Mouse (Mus musculus): ENCODE measurements around the gene Alas2. TPM values are rescaled to one million over a fixed set of nuclear protein-coding genes. Genes with fewer than 3 reads are reported as not detected.

Gene Alas2
- polyA plus RNA-seq (2014; fragmentation: Nextera tagmentation; extraction: Ambion mirVana), result 83.1 and 98.4 TPM in 2 replicates

DNA sequence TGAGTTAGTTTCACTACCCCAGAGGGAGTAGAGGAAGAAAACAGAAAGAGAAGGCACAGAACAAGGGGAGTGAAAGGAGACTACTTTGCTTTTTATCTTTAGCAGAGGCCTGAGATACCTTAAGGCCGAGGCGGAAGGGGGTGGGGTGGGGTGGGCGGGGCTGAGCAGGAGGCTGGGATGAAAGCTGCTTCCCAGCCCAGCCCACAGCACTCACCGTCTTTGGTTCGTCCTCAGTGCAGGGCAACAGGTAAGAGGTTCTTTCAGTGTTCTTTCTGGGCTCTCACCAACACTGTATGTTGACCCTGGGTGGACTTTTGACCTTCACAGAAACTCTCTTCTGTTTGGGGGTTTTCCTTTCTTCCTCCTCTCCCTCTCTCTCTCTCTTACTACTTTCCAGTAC is at the start of gene Alas2:
TSS of gene Alas2 (plus strand) at position 137 of the 400 bp plus-strand sequence.
- no peaks in the 10 kb centered on the region for H3K4me1 ChIP-seq (ENCODE audit: control insufficient read depth, insufficient read depth, low read length)
- H3K27me3 ChIP-seq (replicated peaks; ENCODE audit: control insufficient read depth, insufficient read depth, low read length), result no peaks in the 10 kb centered on the region
- DNase-seq (ENCODE audit: low spot score), result no peak
- no peak within 1 kb of the TSS for H3K4me2 ChIP-seq (ENCODE audit: low read depth, low read length)
- no peak within 1 kb of the TSS for H3K27ac ChIP-seq (replicated peaks; ENCODE audit: low read depth, low read length)
- H3K36me3 ChIP-seq (ENCODE audit: control insufficient read depth, insufficient read depth, low read length), result 0 out of 2 replicates have a peak, but pooled peaks cover 10% of the 10 kb centered on the region
- WGBS, result 65% methylated on average over 4 of the region's 5 CpGs
- 0 out of 2 replicates have a peak, but pooled peaks cover 3% of the 10 kb centered on the region for H3K9me3 ChIP-seq (ENCODE audit: control insufficient read depth, low read length)
- ATAC-seq (ENCODE audit: low read depth), result no peak
- no peak within 1 kb of the TSS for H3K4me3 ChIP-seq (ENCODE audit: low read depth, low read length)
- H3K9ac ChIP-seq (ENCODE audit: low read depth, low read length), result no peak within 1 kb of the TSS

DNA sequence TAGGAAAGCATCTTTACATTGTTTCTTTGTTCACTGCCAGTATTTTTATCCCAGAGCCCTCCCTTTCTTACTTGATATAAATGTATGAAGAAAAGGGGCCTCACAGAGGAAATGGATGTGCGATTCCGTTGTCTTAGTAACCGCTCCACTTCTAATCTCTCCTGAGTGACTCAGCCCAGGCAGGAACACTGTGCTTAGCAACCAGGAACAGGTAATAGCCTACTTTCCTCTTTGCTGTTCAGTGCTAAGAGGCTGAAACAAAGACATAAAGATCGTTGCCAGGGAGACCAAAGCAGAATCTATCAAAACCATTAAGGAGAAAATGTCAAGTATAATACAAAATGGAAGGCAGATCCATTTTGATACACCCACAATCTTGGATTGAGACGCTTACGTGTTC is 38.5 kb upstream of the Alas2 start:
- WGBS, result 87% methylated on average over 6 of the region's 6 CpGs
- ATAC-seq (ENCODE audit: low read depth) (no peak), DNase-seq (ENCODE audit: low spot score) (no peak)
- H3K27ac ChIP-seq (replicated peaks; ENCODE audit: low read depth, low read length), result no peak overlapping the region
- no peak overlapping the region for H3K4me2 ChIP-seq (ENCODE audit: low read depth, low read length)
- H3K36me3 ChIP-seq (ENCODE audit: control insufficient read depth, insufficient read depth, low read length), result 0 out of 2 replicates have a peak, but pooled peaks cover 4% of the 10 kb centered on the region
- no peak overlapping the region for H3K9ac ChIP-seq (ENCODE audit: low read depth, low read length)
- no peaks in the 10 kb centered on the region for H3K9me3 ChIP-seq (ENCODE audit: control insufficient read depth, low read length)
- H3K4me3 ChIP-seq (ENCODE audit: low read depth, low read length), result no peak overlapping the region
- no peaks in the 10 kb centered on the region for H3K27me3 ChIP-seq (replicated peaks; ENCODE audit: control insufficient read depth, insufficient read depth, low read length)
- no peaks in the 10 kb centered on the region for H3K4me1 ChIP-seq (ENCODE audit: control insufficient read depth, insufficient read depth, low read length)

DNA sequence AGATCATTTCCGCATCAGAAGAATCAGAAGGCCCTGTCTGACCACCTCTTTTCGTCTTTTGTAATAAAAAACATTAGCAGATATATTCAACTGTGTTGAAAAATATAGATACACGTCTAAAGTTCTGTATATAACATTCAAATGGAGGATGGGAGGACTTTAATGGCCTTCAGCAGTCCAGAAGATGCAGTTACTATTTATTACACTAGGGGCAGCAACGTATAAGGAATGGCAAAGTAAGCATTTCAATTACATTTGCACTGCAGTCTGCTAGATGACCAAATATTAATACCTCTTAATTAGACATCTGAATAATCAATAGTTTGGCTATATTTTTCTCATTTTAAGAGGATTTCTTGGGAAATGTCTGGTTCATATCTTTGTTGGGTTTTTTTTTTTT is 36.5 kb upstream of the Alas2 start:
- Histone ChIP-seq H3K4me1 (ENCODE audit: control insufficient read depth, insufficient read depth, low read length) (no peaks in the 10 kb centered on the region), H3K9me3 (ENCODE audit: control insufficient read depth, low read length) (no peaks in the 10 kb centered on the region), H3K9ac (ENCODE audit: low read depth, low read length) (no peak overlapping the region), H3K27ac (replicated peaks; ENCODE audit: low read depth, low read length) (no peak overlapping the region), H3K4me3 (ENCODE audit: low read depth, low read length) (no peak overlapping the region), H3K4me2 (ENCODE audit: low read depth, low read length) (no peak overlapping the region), H3K36me3 (ENCODE audit: control insufficient read depth, insufficient read depth, low read length) (0 out of 2 replicates have a peak, but pooled peaks cover 4% of the 10 kb centered on the region), H3K27me3 (replicated peaks; ENCODE audit: control insufficient read depth, insufficient read depth, low read length) (no peaks in the 10 kb centered on the region)
- DNase-seq (ENCODE audit: low spot score), result peak; percentile 43
- 51% methylated on average over 4 of the region's 4 CpGs for WGBS
- no peak for ATAC-seq (ENCODE audit: low read depth)

DNA sequence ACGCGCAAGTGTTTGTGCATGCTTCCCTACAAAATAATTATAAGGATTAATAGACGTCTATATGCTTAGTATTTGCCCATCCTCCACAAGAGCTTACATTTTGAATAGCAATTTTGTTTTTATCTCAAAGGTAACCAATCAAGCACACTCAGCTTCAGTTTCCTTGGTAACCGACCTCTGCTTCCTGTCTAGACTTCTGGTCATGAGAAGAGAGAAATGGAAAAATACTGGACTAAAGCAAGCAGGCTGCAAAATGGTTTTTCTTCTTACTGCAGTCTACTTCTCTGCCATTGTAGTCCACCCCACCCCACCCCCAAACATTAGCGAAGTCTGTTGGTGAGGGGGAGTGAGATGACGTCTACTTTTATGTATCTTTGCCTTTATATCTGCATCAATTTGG is 35.9 kb upstream of the Alas2 start:
- H3K36me3 ChIP-seq (ENCODE audit: control insufficient read depth, insufficient read depth, low read length), result 0 out of 2 replicates have a peak, but pooled peaks cover 4% of the 10 kb centered on the region
- WGBS, result 77% methylated on average over 6 of the region's 6 CpGs

DNA sequence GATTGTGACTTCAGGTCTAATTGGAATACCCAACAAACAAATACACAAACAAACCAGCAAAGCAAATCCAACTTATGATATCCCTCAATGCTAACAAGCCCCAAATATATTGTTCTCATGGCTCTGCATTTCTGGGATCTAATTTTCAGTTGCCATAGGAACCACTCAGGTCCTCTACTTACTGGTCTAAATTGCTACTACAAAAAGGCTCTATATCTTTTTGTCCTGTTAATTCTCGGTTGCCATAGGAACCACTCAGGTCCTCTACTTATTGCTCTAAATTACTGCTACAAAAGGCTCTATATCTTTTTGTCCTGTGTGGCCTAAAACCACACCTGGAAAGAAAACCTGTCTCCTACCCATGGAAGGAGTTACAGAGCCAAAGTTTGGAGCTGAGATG is 33.0 kb upstream of the Alas2 start:
- Histone ChIP-seq H3K36me3 (ENCODE audit: control insufficient read depth, insufficient read depth, low read length) (no peaks in the 10 kb centered on the region), H3K9ac (ENCODE audit: low read depth, low read length) (no peak overlapping the region), H3K9me3 (ENCODE audit: control insufficient read depth, low read length) (no peaks in the 10 kb centered on the region), H3K27me3 (replicated peaks; ENCODE audit: control insufficient read depth, insufficient read depth, low read length) (no peaks in the 10 kb centered on the region), H3K4me3 (ENCODE audit: low read depth, low read length) (no peak overlapping the region), H3K4me1 (ENCODE audit: control insufficient read depth, insufficient read depth, low read length) (no peaks in the 10 kb centered on the region), H3K4me2 (ENCODE audit: low read depth, low read length) (no peak overlapping the region), H3K27ac (replicated peaks; ENCODE audit: low read depth, low read length) (no peak overlapping the region)
- DNase-seq (ENCODE audit: low spot score) (no peak), ATAC-seq (ENCODE audit: low read depth) (no peak)
- 80% methylated on average over 1 of the region's 1 CpGs for WGBS

More for the DNA sequence above, 35.9 kb upstream of the Alas2 start:
- Histone ChIP-seq H3K27ac (replicated peaks; ENCODE audit: low read depth, low read length) (no peak overlapping the region), H3K4me3 (ENCODE audit: low read depth, low read length) (no peak overlapping the region), H3K9ac (ENCODE audit: low read depth, low read length) (no peak overlapping the region), H3K4me1 (ENCODE audit: control insufficient read depth, insufficient read depth, low read length) (no peaks in the 10 kb centered on the region), H3K9me3 (ENCODE audit: control insufficient read depth, low read length) (no peaks in the 10 kb centered on the region), H3K4me2 (ENCODE audit: low read depth, low read length) (no peak overlapping the region), H3K27me3 (replicated peaks; ENCODE audit: control insufficient read depth, insufficient read depth, low read length) (no peaks in the 10 kb centered on the region)
- DNase-seq (ENCODE audit: low spot score), result no peak
- ATAC-seq (ENCODE audit: low read depth), result no peak

DNA sequence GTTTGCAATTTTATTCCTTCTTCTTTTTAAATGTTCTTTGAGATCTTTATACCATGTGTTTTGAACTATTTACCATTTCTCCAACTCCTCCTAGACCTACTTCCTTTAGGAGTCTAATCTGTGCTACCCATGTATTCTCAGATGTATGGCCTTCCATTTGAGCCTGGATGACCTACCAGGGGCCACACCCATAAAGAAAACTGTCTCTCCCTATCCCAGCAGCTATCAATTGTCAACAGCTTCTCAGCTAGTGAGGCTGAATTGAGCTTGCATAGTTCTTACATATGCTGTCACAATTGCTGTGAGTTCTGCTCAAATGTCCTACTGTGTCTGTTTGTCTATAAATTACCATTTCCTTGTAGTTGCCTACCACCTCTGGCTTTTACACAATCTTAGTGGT is 31.2 kb upstream of the Alas2 start:
- H3K4me1 ChIP-seq (ENCODE audit: control insufficient read depth, insufficient read depth, low read length), result no peaks in the 10 kb centered on the region
- H3K9me3 ChIP-seq (ENCODE audit: control insufficient read depth, low read length), result no peaks in the 10 kb centered on the region
- DNase-seq (ENCODE audit: low spot score) (no peak), ATAC-seq (ENCODE audit: low read depth) (no peak)
- H3K4me2 ChIP-seq (ENCODE audit: low read depth, low read length), result no peak overlapping the region
- H3K27me3 ChIP-seq (replicated peaks; ENCODE audit: control insufficient read depth, insufficient read depth, low read length), result no peaks in the 10 kb centered on the region
- no peak overlapping the region for H3K4me3 ChIP-seq (ENCODE audit: low read depth, low read length)
- H3K27ac ChIP-seq (replicated peaks; ENCODE audit: low read depth, low read length), result no peak overlapping the region
- H3K9ac ChIP-seq (ENCODE audit: low read depth, low read length), result no peak overlapping the region
- H3K36me3 ChIP-seq (ENCODE audit: control insufficient read depth, insufficient read depth, low read length), result no peaks in the 10 kb centered on the region

DNA sequence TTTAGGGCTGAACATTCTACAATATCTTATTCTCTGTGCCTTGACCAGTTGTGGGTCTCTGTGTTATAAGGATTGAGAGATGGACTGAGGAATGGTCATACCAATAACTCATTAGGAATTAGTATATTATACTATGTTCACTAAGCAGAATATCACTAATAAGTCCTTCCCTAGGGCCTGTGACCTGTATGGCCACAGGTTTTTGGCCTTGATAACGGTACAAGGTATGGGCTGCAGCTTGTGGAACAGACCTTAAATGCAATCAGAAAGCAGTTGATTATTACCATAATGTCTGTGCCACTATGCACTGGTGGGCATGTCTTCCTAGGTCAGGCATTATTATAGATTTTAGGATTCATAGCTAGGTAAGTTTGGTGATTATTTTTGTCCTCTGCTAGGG is 30.7 kb upstream of the Alas2 start:
- no peak for ATAC-seq (ENCODE audit: low read depth)
- no peaks in the 10 kb centered on the region for H3K27me3 ChIP-seq (replicated peaks; ENCODE audit: control insufficient read depth, insufficient read depth, low read length)
- H3K36me3 ChIP-seq (ENCODE audit: control insufficient read depth, insufficient read depth, low read length), result no peaks in the 10 kb centered on the region
- no peak overlapping the region for H3K4me2 ChIP-seq (ENCODE audit: low read depth, low read length)
- no peaks in the 10 kb centered on the region for H3K4me1 ChIP-seq (ENCODE audit: control insufficient read depth, insufficient read depth, low read length)
- H3K9me3 ChIP-seq (ENCODE audit: control insufficient read depth, low read length), result no peaks in the 10 kb centered on the region
- DNase-seq (ENCODE audit: low spot score), result no peak
- no peak overlapping the region for H3K4me3 ChIP-seq (ENCODE audit: low read depth, low read length)
- WGBS, result 88% methylated on average over 1 of the region's 1 CpGs
- no peak overlapping the region for H3K27ac ChIP-seq (replicated peaks; ENCODE audit: low read depth, low read length)
- no peak overlapping the region for H3K9ac ChIP-seq (ENCODE audit: low read depth, low read length)

DNA sequence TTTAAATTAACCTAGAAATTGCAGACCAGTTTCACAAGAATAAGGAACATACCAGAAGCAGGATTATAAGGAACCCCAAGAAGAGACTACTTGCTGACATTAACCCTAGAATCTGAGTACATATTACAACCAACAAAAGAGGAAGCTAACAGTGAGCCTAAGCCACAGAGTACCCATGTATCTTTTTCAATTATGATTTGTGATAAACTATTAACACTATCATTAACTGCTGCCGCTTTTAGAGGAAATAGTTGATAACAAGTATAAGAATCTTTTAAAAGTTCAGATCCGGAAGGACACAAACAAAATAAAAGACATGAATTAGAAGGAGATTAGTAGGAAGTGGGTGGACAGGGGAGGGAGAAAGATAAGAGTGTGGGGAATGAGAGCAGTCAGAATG is 7.1 kb upstream of the Alas2 start:
- Histone ChIP-seq H3K27ac (replicated peaks; ENCODE audit: low read depth, low read length) (no peak overlapping the region), H3K4me2 (ENCODE audit: low read depth, low read length) (no peak overlapping the region), H3K27me3 (replicated peaks; ENCODE audit: control insufficient read depth, insufficient read depth, low read length) (no peaks in the 10 kb centered on the region; the same call in 1 of the 2 replicates), H3K4me3 (ENCODE audit: low read depth, low read length) (no peak overlapping the region), H3K9ac (ENCODE audit: low read depth, low read length) (no peak overlapping the region), H3K4me1 (ENCODE audit: control insufficient read depth, insufficient read depth, low read length) (no peaks in the 10 kb centered on the region), H3K9me3 (ENCODE audit: control insufficient read depth, low read length) (0 out of 2 replicates have a peak, but pooled peaks cover 6% of the 10 kb centered on the region), H3K36me3 (ENCODE audit: control insufficient read depth, insufficient read depth, low read length) (no peaks in the 10 kb centered on the region)
- 88% methylated on average over 2 of the region's 2 CpGs for WGBS
- ATAC-seq (ENCODE audit: low read depth), result no peak
- DNase-seq (ENCODE audit: low spot score), result no peak

DNA sequence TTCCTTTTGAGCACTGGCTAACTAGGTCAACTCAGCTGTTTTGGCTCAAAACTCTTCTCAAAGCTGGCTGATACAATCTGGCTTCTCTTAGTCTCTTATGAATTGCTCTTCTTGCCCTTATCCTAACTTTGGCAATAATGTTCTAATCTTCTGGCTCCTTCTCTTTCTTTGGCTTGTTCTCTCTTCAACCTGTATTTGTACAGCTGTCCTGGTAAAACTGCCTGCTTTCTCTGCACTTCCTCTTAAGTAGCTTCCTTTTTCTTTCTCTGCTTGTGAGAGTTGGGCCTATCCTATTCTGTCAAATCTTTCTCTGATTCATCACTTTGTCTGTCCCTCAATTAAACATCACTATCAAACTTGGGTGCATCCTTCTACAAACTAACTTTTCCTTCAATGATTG is 5.5 kb upstream of the Alas2 start:
- H3K4me3 ChIP-seq (ENCODE audit: low read depth, low read length), result no peak overlapping the region
- no peak for DNase-seq (ENCODE audit: low spot score)
- H3K4me2 ChIP-seq (ENCODE audit: low read depth, low read length), result no peak overlapping the region
- H3K4me1 ChIP-seq (ENCODE audit: control insufficient read depth, insufficient read depth, low read length), result no peaks in the 10 kb centered on the region
- no peak for ATAC-seq (ENCODE audit: low read depth)
- no peaks in the 10 kb centered on the region; the same call in 1 of the 2 replicates for H3K27me3 ChIP-seq (replicated peaks; ENCODE audit: control insufficient read depth, insufficient read depth, low read length)
- no peaks in the 10 kb centered on the region for H3K36me3 ChIP-seq (ENCODE audit: control insufficient read depth, insufficient read depth, low read length)
- H3K9ac ChIP-seq (ENCODE audit: low read depth, low read length), result no peak overlapping the region
- no peak overlapping the region for H3K27ac ChIP-seq (replicated peaks; ENCODE audit: low read depth, low read length)
- H3K9me3 ChIP-seq (ENCODE audit: control insufficient read depth, low read length), result 0 out of 2 replicates have a peak, but pooled peaks cover 6% of the 10 kb centered on the region

All from embryonic facial prominence, embryonic 14.5 days (tissue).